Mouse (Mus musculus) heart, embryonic 11.5 days (tissue): ENCODE results near the gene 1110065P20Rik. TPM values are rescaled to one million over a fixed set of nuclear protein-coding genes. Genes with fewer than 3 reads are reported as not detected.

Experiments
- ATAC-seq: fragments of 200-750 bp; cut with Nextera tagmentation; replicated peaks from 2 replicates; pipeline ENCODE4 v1.8.0; 2017; ENCODE audit warnings: moderate library complexity; ENCODE audit not compliant: insufficient number of reproducible peaks, low FRiP score, low TSS enrichment
- H3K27ac ChIP-seq: fragments of 300-500 bp; sonication (generic); 2 replicates; pipeline ENCODE4 v1.5.1; 2014; ENCODE audit warnings: mild to moderate bottlenecking, low read depth, low read length
- H3K27me3 ChIP-seq: fragments of 300-500 bp; sonication (generic); 2 replicates; pipeline ENCODE4 v1.6.1; 2014; ENCODE audit warnings: mild to moderate bottlenecking, low read length, mixed read lengths; ENCODE audit not compliant: control insufficient read depth, insufficient read depth
- H3K36me3 ChIP-seq: fragments of 300-500 bp; sonication (generic); 2 replicates; pipeline ENCODE4 v1.6.1; 2014; ENCODE audit warnings: mild to moderate bottlenecking, low read length, moderate library complexity, mixed read lengths; ENCODE audit not compliant: control insufficient read depth, insufficient read depth
- H3K4me1 ChIP-seq: fragments of 300-500 bp; sonication (generic); 2 replicates; pipeline ENCODE4 v1.6.1; 2014; ENCODE audit warnings: low read length; ENCODE audit not compliant: control insufficient read depth, insufficient read depth
- H3K4me2 ChIP-seq: fragments of 300-500 bp; sonication (generic); 2 replicates; pipeline ENCODE4 v1.6.1; 2014; ENCODE audit warnings: mild to moderate bottlenecking, moderate library complexity
- H3K4me3 ChIP-seq: fragments of 300-500 bp; sonication (generic); 2 replicates; pipeline ENCODE4 v1.5.1; 2014; ENCODE audit warnings: low read depth, low read length
- H3K9ac ChIP-seq: fragments of 300-500 bp; sonication (generic); 2 replicates; pipeline ENCODE4 v1.6.1; 2014; ENCODE audit warnings: mild to moderate bottlenecking, low read depth, low read length, moderate library complexity
- H3K9me3 ChIP-seq: fragments of 300-500 bp; sonication (generic); replicated peaks from 2 replicates; pipeline ENCODE4 v1.6.1; 2016; ENCODE audit warnings: low read length; ENCODE audit not compliant: control insufficient read depth
- WGBS: fragments of 180-500 bp; shearing (Covaris S2); extraction: QIAGEN DNeasy Blood & Tissue Kit; methylation state at CpG from one replicate; pipeline ENCODE4 v1.1.7; 2014; ENCODE audit not compliant: insufficient replicate concordance; 5-methylcytosine and 5-hydroxymethylcytosine counted together
- polyA plus RNA-seq: library from polyadenylated mRNA; unstranded; fragments of >200 nt; fragmentation: Nextera tagmentation; extraction: Ambion mirVana; gene quantifications from 2 replicates; pipeline ENCODE4 v1.2.1, GENCODE M21; 2014

Gene 1110065P20Rik
- polyA plus RNA-seq, 1 experiment from 2014 or later, result 46.3 TPM

DNA sequence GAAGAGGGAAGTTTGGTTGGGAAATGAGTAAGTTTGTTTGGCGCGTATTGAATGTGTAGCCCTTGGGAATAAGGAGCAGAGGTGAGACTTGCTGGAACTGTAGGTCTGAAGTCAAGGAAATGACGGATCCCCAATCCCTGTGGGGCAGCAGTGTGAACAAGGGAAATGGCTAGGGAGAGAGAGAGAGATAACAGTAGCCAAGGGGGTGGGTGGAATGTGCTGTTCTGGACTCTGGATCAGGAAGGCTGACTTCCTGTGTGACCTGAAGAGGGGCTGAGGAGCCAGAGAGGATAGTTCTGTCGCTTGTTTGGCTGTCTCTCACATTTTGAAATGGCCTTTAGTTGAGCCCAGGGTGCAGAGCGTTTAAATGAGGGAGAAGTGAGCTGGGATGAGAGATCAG is 42.5 kb downstream of the 1110065P20Rik start:
- WGBS, result 53% methylated on average over 5 of the region's 5 CpGs
- no peaks in the 10 kb centered on the region for H3K9me3 ChIP-seq
- H3K9ac ChIP-seq, result no peak overlapping the region
- H3K4me1 ChIP-seq, result peaks cover 7% of the 10 kb centered on the region
- H3K4me3 ChIP-seq, result no peak overlapping the region
- ATAC-seq, result no peak
- no peaks in the 10 kb centered on the region for H3K27me3 ChIP-seq
- H3K4me2 ChIP-seq, result no peak overlapping the region; the same call in 1 of the 2 replicates
- H3K36me3 ChIP-seq, result peaks cover 5% of the 10 kb centered on the region; the same call in 1 of the 2 replicates
- 0 out of 2 replicates have a peak overlapping the region, but pooled peaks have one; percentile 41 for H3K27ac ChIP-seq

DNA sequence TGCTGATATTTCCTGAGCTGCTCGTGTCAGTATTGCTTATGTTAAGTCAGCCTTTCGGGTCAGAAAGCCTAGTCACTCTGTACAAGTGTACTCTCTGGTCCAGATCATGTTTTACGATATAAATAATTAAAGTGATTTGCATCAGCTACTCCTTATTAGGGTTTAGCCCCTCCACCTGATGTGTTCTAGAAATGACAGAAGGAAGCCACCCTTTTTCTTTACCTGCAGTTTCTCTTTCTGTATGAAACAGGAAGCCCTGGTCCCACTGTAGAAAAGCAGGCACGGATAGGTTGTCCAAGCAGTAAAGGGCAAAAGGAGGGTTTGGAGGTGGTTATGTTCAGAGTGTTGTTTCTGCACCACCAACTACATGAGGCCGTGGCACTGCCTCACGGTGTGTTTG is 47.6 kb downstream of the 1110065P20Rik start:
- no peak overlapping the region for H3K9ac ChIP-seq
- H3K27me3 ChIP-seq, result no peaks in the 10 kb centered on the region
- no peaks in the 10 kb centered on the region for H3K9me3 ChIP-seq
- peak overlapping the region; percentile 85 for H3K4me2 ChIP-seq
- 70% methylated on average over 6 of the region's 6 CpGs for WGBS
- H3K27ac ChIP-seq, result no peak overlapping the region
- peaks cover 8% of the 10 kb centered on the region for H3K4me1 ChIP-seq
- H3K4me3 ChIP-seq, result peak overlapping the region; percentile 75; the same call in 1 of the 2 replicates
- H3K36me3 ChIP-seq, result peaks cover 7% of the 10 kb centered on the region; the same call in 1 of the 2 replicates
- no peak for ATAC-seq

DNA sequence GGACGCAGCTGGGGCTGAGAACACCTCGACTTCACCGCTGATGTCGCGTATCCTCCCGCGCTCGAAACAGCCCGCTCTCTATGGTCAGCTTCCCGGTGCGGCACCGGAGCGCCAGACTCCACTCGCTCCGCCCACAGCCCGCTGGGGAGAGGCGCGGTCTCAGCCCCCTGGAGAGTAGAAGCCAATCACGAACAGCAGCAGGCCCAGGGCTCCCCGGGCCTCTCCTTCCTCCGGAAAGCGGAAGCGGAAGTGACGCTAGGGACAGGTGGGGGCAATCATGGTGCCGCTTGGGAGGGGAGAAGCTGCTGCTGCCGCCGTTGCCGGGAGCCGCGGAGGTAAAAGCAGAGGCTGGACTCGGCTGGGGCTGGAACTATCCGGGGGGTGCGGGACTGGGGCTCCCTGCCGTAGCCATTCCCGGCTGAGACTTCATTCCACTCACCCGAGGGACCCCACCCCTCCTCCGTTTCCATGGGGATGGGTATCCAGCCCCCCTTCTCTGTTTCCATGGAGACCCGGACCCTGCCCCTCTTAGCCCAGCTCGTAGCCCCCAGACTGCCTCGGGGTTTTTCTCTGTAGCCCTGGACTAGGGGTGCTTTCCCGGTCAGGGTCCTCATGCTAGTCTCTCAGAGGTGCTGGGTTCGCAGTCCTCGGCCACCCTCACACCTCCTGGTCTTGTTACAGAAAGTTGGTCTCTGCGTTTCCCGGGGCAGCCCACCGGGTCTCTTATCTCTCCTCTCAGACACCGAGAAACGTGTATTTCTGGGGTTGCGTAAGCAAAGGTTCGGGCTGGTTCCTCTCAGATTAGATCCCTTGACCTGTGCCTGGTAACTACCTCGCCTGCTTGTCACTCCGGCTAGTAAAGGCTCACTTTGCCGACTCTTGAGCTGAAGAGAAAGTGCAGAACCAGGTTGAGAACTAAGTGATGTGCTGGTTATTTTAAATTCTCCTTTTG is 48.4 kb downstream of the 1110065P20Rik start:
- Histone ChIP-seq H3K36me3 (peaks cover 7% of the 10 kb centered on the region; the same call in 1 of the 2 replicates), H3K9ac (peak overlapping the region; percentile 97), H3K27ac (peak overlapping the region; percentile 98), H3K9me3 (no peaks in the 10 kb centered on the region), H3K4me2 (peak overlapping the region; percentile 85), H3K4me1 (peaks cover 5% of the 10 kb centered on the region; the same call in 1 of the 2 replicates), H3K27me3 (no peaks in the 10 kb centered on the region), H3K4me3 (peak overlapping the region; percentile 75)
- peak; percentile 98 for ATAC-seq
- 1% methylated on average over 53 of the region's 53 CpGs for WGBS

DNA sequence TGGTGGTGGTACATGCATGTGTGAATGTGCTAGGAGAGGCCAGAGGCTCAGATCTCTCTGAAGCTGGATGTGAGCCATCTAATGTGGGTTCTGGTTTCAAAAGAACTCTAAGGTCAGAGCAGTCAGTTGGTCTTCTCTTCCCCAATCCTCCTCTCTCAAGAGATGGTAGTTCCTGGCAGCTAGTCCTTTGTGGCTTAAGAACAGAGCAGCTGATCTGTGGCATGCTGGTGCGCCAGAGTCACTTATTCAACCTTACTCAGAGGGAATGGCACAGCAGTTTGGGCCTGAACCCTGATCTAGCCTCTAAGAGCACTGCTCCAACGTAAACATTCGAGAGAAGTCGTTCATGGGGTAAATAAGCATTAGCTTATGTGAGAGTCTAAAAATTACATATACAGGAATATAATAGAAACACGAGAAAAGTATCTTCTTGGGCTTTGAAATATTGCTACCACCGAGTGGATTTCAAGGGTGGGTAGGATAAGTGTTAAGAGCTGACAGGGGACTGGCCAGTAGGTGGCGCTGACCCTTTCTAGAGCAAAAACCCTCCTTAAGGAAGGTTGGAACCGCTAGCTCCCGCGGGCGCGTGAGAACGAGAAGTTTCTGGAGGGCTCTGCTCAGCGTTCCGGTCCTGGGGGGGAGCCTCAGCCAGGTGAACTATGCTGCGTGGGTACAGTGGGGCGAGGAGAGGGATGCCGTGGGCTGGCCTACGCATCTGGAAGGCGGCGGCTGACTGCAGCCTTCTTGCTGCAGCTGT is 49.3 kb downstream of the 1110065P20Rik start, which contains the start of gene Mtf1:
Gene Mtf1 (plus strand): TSS at position 553 of the 757 bp plus-strand sequence.
- H3K9me3 ChIP-seq, result no peaks in the 10 kb centered on the region
- peak; percentile 79; the same call in 1 of the 2 replicates for ATAC-seq
- 3% methylated on average over 20 of the region's 21 CpGs for WGBS

More for the DNA sequence above, 49.3 kb downstream of the 1110065P20Rik start, which contains the start of gene Mtf1:
- H3K36me3 ChIP-seq, result peaks cover 7% of the 10 kb centered on the region; the same call in 1 of the 2 replicates
- peaks cover 5% of the 10 kb centered on the region; the same call in 1 of the 2 replicates for H3K4me1 ChIP-seq
- H3K27ac ChIP-seq, result peak within 1 kb of the TSS; percentile 98
- no peaks in the 10 kb centered on the region for H3K27me3 ChIP-seq
- H3K9ac ChIP-seq, result peak within 1 kb of the TSS; percentile 97
- H3K4me3 ChIP-seq, result peak within 1 kb of the TSS; percentile 75
- H3K4me2 ChIP-seq, result peak within 1 kb of the TSS; percentile 85

Other genes starting within 250 kb of the 1110065P20Rik start
- gene 3100002H09Rik, start 240.4 kb downstream of the 1110065P20Rik start, polyA plus RNA-seq, result not detected in 2 replicates
- 0.21 and 0.24 TPM in 2 replicates for gene Pou3f1, start 194.4 kb downstream of the 1110065P20Rik start, polyA plus RNA-seq
- 57.1 and 60.7 TPM in 2 replicates for gene Utp11, start 157.6 kb downstream of the 1110065P20Rik start, polyA plus RNA-seq
- 6.3 and 6.4 TPM in 2 replicates for gene Fhl3, start 150.5 kb downstream of the 1110065P20Rik start, polyA plus RNA-seq
- 109 and 113 TPM in 2 replicates for gene Sf3a3, start 136.4 kb downstream of the 1110065P20Rik start, polyA plus RNA-seq
- gene Inpp5b, start 109.3 kb downstream of the 1110065P20Rik start, polyA plus RNA-seq, result 18.5 and 19.2 TPM in 2 replicates
- gene Mtf1, start 49.1 kb downstream of the 1110065P20Rik start, polyA plus RNA-seq, result 11.0 and 13.5 TPM in 2 replicates
- 25.4 and 28.0 TPM in 2 replicates for gene Yrdc, start 517 bp downstream of the 1110065P20Rik start, polyA plus RNA-seq
- gene Maneal, start 11.0 kb upstream of the 1110065P20Rik start, polyA plus RNA-seq, result 0.13 and 0.21 TPM in 2 replicates
- gene Epha10, start 29.7 kb upstream of the 1110065P20Rik start, polyA plus RNA-seq, result not detected in 2 replicates
- gene 9930104L06Rik, start 85.9 kb upstream of the 1110065P20Rik start, polyA plus RNA-seq, result 3.2 and 5.4 TPM in 2 replicates
- gene Cdca8, start 88.1 kb upstream of the 1110065P20Rik start, polyA plus RNA-seq, result 131 and 136 TPM in 2 replicates
- gene Rspo1, start 135.2 kb upstream of the 1110065P20Rik start, polyA plus RNA-seq, result 6.9 and 10.4 TPM in 2 replicates
- gene Gnl2, start 165.4 kb upstream of the 1110065P20Rik start, polyA plus RNA-seq, result 61.9 and 65.9 TPM in 2 replicates
- gene Dnali1, start 214.5 kb upstream of the 1110065P20Rik start, polyA plus RNA-seq, result 0.14 and 0.20 TPM in 2 replicates
- gene Snip1, start 215.5 kb upstream of the 1110065P20Rik start, polyA plus RNA-seq, result 20.6 and 20.8 TPM in 2 replicates
- gene Meaf6, start 233.9 kb upstream of the 1110065P20Rik start, polyA plus RNA-seq, result 53.4 and 55.4 TPM in 2 replicates